Mouse (Mus musculus) liver, embryonic 15.5 days (tissue): ENCODE results near the gene Gimap1. TPM values are rescaled to one million over a fixed set of nuclear protein-coding genes. Genes with fewer than 3 reads are reported as not detected.

Experiments used
- ATAC-seq: fragments of 200-750 bp; cut with Nextera tagmentation; 2 replicates; pipeline ENCODE4 v1.8.0; 2017; ENCODE audit warnings: moderate number of reproducible peaks, mild to moderate bottlenecking, moderate library complexity; ENCODE audit not compliant: insufficient read depth
- H3K27ac ChIP-seq: fragments of 300-500 bp; sonication (generic); replicated peaks from 2 replicates; pipeline ENCODE4 v1.5.1; 2015; ENCODE audit warnings: mild to moderate bottlenecking, inconsistent platforms
- H3K27me3 ChIP-seq: fragments of 300-500 bp; sonication (generic); 2 replicates; pipeline ENCODE4 v1.6.1; 2015; ENCODE audit warnings: mild to moderate bottlenecking, inconsistent platforms
- H3K36me3 ChIP-seq: fragments of 300-500 bp; sonication (generic); replicated peaks from 2 replicates; pipeline ENCODE4 v1.6.1; 2015; ENCODE audit warnings: moderate library complexity, mild to moderate bottlenecking, inconsistent platforms
- H3K4me1 ChIP-seq: fragments of 300-500 bp; sonication (generic); replicated peaks from 2 replicates; pipeline ENCODE4 v1.6.1; 2015; ENCODE audit warnings: inconsistent platforms
- H3K4me2 ChIP-seq: fragments of 300-500 bp; sonication (generic); 2 replicates; pipeline ENCODE4 v1.6.1; 2015; ENCODE audit warnings: moderate library complexity, mild to moderate bottlenecking, inconsistent platforms
- H3K4me3 ChIP-seq: fragments of 300-500 bp; sonication (generic); replicated peaks from 2 replicates; pipeline ENCODE4 v1.5.1; 2015; ENCODE audit warnings: mild to moderate bottlenecking, inconsistent platforms
- H3K9ac ChIP-seq: fragments of 300-500 bp; sonication (generic); 2 replicates; pipeline ENCODE4 v1.6.1; 2015; ENCODE audit warnings: moderate library complexity, mild to moderate bottlenecking, inconsistent platforms
- H3K9me3 ChIP-seq: fragments of 300-500 bp; sonication (generic); replicated peaks from 2 replicates; pipeline ENCODE4 v1.6.1; 2016; ENCODE audit warnings: inconsistent platforms
- WGBS: fragments of 180-500 bp; shearing (Covaris S2); methylation state at CpG from one replicate; pipeline ENCODE4 v1.1.7; 2015; ENCODE audit warnings: mixed read lengths; ENCODE audit not compliant: insufficient replicate concordance; 5-methylcytosine and 5-hydroxymethylcytosine counted together
- polyA plus RNA-seq: library from polyadenylated mRNA; unstranded; fragments of >200 nt; fragmentation: Nextera tagmentation; extraction: Ambion mirVana; gene quantifications from 2 replicates; pipeline ENCODE4 v1.2.1, GENCODE M21; 2015

Gene Gimap1
- 5.4 and 6.8 TPM in 2 replicates for polyA plus RNA-seq

DNA sequence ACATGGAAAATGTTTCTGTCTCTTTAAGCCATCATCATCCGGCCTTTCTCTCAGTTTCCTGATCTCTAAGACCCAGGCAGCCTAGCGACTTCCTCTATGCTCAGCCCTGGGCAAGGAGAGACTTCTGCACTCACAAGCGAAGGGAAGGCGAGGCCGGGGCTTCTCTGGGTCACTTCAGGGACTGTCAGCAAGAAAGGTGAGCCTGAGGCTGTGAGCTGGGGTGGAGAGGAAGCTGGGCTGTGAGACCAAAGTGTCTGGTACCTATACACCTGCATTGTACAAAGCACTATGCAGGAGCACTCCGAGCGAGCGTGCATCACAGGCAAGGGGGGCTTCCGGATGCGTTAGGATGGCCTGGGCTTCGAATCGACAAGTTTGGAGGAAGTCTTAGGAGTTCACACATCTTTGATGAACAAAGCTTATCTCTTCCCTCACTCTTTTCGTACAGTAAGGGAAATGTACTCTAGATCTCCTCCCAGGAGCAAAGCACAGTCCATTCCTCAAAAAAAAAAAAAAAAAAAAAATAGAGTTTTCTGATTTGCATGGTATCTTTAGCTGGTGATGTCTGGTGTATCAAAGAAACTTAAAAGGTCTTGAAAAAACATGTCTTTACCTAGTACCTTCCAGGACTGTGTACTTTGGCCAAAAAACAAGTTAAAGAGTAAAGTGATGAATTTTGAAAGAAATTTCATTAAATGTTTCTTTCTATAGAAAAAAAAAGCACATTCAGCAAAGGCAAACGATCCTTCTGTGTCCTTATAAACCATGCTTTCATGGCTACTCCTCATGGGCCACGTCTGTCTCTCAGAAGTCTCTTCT is at the start of gene Gimap1:
TSS of gene Gimap1 (plus strand) at position 94 of the 819 bp plus-strand sequence.
- no peak within 1 kb of the TSS for H3K27ac ChIP-seq
- H3K36me3 ChIP-seq: no peaks in the 10 kb centered on the region
- no peak for ATAC-seq
- H3K4me3 ChIP-seq: peak within 1 kb of the TSS; percentile 29
- WGBS: 11% methylated on average over 15 of the region's 15 CpGs
- no peaks in the 10 kb centered on the region for H3K9me3 ChIP-seq
- H3K27me3 ChIP-seq: 0 out of 2 replicates have a peak, but pooled peaks cover 3% of the 10 kb centered on the region
- peak within 1 kb of the TSS; percentile 32; the same call in 1 of the 2 replicates for H3K4me2 ChIP-seq
- peaks cover 21% of the 10 kb centered on the region for H3K4me1 ChIP-seq
- H3K9ac ChIP-seq: no peak within 1 kb of the TSS

DNA sequence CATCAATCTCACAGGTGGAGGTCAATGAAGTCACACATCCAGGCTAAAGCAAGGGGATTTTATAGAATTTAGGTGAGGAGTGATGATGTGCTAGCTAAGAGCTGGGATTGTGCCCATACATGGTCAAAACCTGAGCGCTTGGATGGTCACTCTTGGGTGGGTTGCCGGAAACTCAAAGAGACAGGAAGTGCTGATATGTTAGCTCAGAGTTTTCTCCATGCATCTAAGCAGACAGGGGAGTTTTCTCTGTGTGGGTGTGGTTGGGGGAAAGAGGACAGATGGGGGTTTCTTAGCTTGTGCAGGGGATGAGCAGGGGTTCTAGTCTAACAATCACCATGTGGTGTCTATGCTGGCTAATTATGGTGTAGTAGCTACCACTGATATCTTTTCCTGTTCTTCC is 49.5 kb upstream of the Gimap1 start:
- no peak overlapping the region for H3K4me3 ChIP-seq
- no peaks in the 10 kb centered on the region for H3K4me1 ChIP-seq
- no peak overlapping the region for H3K4me2 ChIP-seq
- no peaks in the 10 kb centered on the region for H3K9me3 ChIP-seq
- no peaks in the 10 kb centered on the region for H3K27me3 ChIP-seq
- H3K27ac ChIP-seq: no peak overlapping the region
- no peak for ATAC-seq
- 50% methylated on average over 2 of the region's 2 CpGs for WGBS
- no peak overlapping the region for H3K9ac ChIP-seq
- no peaks in the 10 kb centered on the region for H3K36me3 ChIP-seq

DNA sequence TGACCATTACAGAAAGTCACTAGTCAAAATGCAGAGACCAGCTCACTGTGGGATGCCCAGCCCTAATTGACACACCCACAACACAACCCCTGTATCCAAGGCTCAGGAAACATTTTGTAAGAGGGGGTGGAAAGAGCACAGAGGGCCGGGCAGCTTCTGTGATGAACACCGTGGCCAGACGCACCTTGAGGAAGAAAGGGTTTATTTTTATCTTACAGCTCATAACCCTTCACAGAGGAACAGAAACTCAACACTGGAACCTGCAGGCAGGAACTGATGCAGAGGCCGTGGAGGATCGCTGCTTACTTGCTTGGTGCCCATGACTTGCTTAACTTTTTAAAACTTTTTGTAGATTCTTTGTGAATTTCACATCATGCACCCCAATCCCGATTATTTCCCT is 45.9 kb upstream of the Gimap1 start:
- no peak overlapping the region for H3K9ac ChIP-seq
- H3K36me3 ChIP-seq: no peaks in the 10 kb centered on the region
- H3K4me2 ChIP-seq: no peak overlapping the region
- H3K4me1 ChIP-seq: no peaks in the 10 kb centered on the region
- H3K9me3 ChIP-seq: no peaks in the 10 kb centered on the region
- 54% methylated on average over 6 of the region's 6 CpGs for WGBS
- no peak overlapping the region for H3K27ac ChIP-seq
- H3K27me3 ChIP-seq: no peaks in the 10 kb centered on the region
- H3K4me3 ChIP-seq: no peak overlapping the region
- ATAC-seq: no peak

DNA sequence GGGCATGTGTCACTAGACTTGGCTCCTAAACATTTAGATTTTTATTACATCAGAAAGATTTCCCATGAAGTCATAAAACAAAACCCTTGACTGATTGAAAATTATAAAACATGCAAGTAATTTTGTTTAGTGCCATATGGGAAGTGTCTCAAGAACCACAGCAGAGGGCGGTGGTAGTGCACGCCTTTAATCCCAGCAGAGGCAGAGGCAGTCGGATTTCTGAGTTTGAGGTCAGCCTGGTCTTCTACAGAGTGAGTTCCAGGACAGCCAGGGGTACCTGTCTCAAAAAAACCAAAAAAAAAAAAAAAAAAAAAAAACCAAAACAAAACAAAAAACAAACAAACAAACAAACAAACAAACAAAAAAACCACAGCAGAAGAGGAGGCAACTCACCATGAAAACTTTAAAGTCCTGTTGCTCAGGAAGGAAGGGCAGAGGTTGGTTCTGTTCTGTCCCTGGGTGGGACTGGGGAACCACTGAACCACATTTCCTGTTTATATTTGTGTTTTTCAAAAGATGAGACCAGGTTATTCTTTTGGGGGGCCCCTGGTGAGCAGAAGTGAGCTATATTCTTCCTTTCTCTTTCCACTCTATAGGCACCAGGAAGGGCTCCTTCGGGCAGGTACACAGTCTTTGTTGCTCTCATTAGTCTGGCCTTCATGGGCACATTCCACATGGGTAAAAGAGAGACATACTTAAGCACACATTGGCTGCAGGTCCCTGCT is 41.9 kb upstream of the Gimap1 start:
- Histone ChIP-seq H3K9me3 (no peaks in the 10 kb centered on the region), H3K27me3 (no peaks in the 10 kb centered on the region), H3K9ac (no peak overlapping the region), H3K4me3 (no peak overlapping the region), H3K36me3 (no peaks in the 10 kb centered on the region), H3K4me2 (no peak overlapping the region), H3K4me1 (no peaks in the 10 kb centered on the region), H3K27ac (no peak overlapping the region)
- WGBS: 61% methylated on average over 4 of the region's 4 CpGs
- ATAC-seq: no peak

DNA sequence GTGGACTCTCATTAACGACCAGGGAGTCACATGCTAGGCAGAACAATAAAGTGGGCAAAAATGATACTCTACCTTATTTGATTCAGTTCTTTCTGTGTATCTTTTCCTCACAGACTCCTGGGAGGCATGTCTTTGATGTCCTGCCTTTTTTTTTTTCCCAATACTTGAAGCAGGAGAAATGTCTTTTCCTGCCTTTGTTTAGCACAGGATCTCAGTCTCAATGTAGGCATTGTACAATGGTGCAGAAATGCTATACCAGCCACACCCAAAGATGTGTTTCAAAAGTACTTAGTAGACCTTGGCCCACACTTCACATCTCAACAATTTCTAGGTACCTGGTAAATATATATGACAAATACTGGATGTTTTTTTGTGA is 41.3 kb upstream of the Gimap1 start:
- no peak overlapping the region for H3K9ac ChIP-seq
- 18% methylated on average over 1 of the region's 1 CpGs for WGBS
- H3K27me3 ChIP-seq: no peaks in the 10 kb centered on the region
- no peak for ATAC-seq
- H3K36me3 ChIP-seq: no peaks in the 10 kb centered on the region
- H3K9me3 ChIP-seq: no peaks in the 10 kb centered on the region
- no peak overlapping the region for H3K27ac ChIP-seq
- no peaks in the 10 kb centered on the region for H3K4me1 ChIP-seq
- H3K4me3 ChIP-seq: no peak overlapping the region
- H3K4me2 ChIP-seq: no peak overlapping the region

DNA sequence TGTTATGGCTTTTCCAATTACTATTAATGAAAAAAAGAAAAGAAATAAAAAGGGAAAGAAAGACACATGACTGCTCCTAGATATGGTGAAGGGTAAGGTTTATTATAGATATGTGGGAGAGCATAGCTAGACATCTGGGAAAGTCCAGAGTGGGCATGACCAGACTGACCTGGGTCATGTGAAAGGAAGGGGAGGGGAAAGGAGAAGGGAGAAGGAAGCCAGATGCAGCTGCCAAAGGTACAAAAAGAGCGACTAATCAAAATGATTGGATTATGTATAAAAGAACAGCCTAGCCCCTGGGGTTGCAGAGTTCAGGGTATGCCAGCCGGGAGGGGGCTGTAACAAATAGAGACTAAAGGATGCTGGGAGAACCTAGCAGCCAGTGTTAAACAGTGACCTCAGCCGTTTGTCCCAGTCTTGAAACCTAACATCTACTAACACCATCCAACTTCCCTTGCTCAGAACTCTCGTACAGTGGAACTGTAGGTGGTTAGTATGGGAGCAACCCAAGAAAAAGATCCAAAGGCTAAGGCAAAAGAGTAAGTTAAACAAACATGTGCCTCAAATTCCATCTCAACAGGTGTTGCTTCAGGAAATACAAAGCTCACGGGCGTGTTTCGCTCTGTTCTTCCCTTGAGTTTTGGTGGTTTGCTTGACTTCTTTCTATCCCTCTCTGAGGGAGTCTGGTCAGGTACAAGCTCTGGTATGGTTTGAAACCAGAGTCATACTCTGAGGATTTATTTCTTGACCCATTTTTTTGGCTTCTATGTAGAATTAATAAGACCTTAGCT is 40.6 kb upstream of the Gimap1 start:
- H3K9me3 ChIP-seq: no peaks in the 10 kb centered on the region
- WGBS: 52% methylated on average over 7 of the region's 7 CpGs
- H3K36me3 ChIP-seq: no peaks in the 10 kb centered on the region
- no peak for ATAC-seq
- no peaks in the 10 kb centered on the region for H3K4me1 ChIP-seq
- no peak overlapping the region for H3K4me2 ChIP-seq
- no peak overlapping the region for H3K27ac ChIP-seq
- no peak overlapping the region for H3K9ac ChIP-seq
- H3K4me3 ChIP-seq: no peak overlapping the region
- no peaks in the 10 kb centered on the region for H3K27me3 ChIP-seq

DNA sequence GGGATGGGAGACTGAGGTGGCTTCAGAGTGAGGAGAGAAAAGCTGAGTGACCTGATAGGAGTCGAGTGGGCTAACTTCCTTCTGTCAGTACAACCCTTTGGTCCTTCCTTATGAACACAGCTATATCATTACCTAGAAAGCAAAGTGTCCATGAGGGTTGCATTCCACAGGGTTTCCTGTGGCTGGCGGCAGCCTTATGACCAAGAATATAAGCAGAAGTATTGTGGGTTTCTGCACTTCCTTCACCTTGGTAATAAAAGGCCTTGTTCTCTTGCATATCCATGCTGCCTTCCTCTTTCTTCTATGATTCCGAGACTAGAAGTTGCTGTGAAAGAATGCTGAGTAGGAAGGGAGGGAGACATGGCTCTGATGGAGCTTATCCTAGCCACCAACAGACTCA is 40.0 kb upstream of the Gimap1 start:
- H3K4me1 ChIP-seq: no peaks in the 10 kb centered on the region
- no peak for ATAC-seq
- H3K27me3 ChIP-seq: no peaks in the 10 kb centered on the region
- H3K4me2 ChIP-seq: no peak overlapping the region
- no peaks in the 10 kb centered on the region for H3K36me3 ChIP-seq
- WGBS: 16% methylated on average over 3 of the region's 3 CpGs
- H3K27ac ChIP-seq: no peak overlapping the region
- H3K9ac ChIP-seq: no peak overlapping the region
- H3K9me3 ChIP-seq: no peaks in the 10 kb centered on the region
- no peak overlapping the region for H3K4me3 ChIP-seq

DNA sequence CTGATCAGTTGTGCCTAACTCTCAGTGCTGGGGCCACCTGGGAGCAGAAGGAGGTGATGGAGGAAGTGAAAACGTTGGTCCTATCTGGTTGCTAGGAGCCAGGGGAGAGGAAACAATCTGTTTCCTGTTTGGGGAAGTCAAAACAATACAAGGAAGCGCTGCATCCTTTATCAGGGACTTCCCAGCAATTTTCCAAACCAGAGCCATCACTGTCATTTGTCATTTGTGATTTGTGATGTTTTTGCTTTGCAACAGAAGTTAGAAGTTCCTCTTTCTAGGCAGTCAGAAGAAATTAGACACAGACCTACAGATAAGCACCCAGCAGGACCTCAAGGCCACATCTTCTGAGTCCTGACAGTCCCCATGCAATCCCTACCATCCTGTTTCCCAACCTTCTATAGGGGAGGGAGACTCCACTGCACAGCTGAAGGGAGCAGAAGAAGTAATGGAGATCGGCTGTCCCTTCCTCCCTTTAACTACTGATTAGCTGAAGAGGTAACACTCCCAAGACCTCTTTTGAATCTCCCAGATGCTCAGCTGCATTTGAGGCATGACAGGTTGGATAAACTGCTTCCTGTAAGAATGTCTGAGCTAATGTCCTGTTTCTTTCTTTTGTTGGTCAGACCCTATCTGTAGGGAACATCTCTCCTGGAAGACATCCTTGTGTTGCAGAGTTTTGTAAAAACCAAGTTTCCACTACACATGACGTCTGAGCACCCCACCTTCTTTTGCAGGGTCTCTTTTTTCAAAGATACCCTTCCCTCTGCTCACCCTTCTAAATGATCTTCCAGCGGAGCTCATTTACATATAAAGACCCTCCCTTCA is 38.4 kb upstream of the Gimap1 start:
- H3K27ac ChIP-seq: no peak overlapping the region
- no peaks in the 10 kb centered on the region for H3K4me1 ChIP-seq
- no peak overlapping the region for H3K4me2 ChIP-seq
- no peak overlapping the region for H3K9ac ChIP-seq
- peak; percentile 51 for ATAC-seq
- H3K4me3 ChIP-seq: no peak overlapping the region
- WGBS: 13% methylated on average over 5 of the region's 5 CpGs
- H3K9me3 ChIP-seq: no peaks in the 10 kb centered on the region
- no peaks in the 10 kb centered on the region for H3K27me3 ChIP-seq
- H3K36me3 ChIP-seq: no peaks in the 10 kb centered on the region

DNA sequence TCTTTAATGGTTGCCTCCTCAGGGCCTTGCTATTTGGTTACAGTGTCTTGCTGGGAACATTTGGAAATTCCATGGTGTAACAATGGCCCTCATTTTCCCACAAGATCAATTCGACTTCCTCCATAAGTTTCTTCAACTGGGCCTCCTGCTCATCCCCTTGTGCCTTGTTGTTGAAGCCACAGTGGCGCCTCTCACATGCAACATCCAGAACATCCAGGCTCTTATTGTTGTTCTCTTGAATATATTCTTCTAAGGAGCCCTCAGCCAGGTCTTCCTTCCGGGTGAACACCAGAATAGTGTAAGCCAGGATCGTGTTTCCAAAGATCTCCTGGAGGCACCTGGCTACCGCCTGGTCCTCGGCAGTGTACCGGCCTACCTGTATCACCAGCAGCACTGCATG is 36.7 kb upstream of the Gimap1 start:
- no peak for ATAC-seq
- no peak overlapping the region for H3K9ac ChIP-seq
- H3K9me3 ChIP-seq: no peaks in the 10 kb centered on the region
- H3K4me2 ChIP-seq: no peak overlapping the region
- no peak overlapping the region for H3K4me3 ChIP-seq
- H3K27ac ChIP-seq: no peak overlapping the region
- no peaks in the 10 kb centered on the region for H3K27me3 ChIP-seq
- 67% methylated on average over 7 of the region's 7 CpGs for WGBS
- no peaks in the 10 kb centered on the region for H3K4me1 ChIP-seq
- H3K36me3 ChIP-seq: no peaks in the 10 kb centered on the region

DNA sequence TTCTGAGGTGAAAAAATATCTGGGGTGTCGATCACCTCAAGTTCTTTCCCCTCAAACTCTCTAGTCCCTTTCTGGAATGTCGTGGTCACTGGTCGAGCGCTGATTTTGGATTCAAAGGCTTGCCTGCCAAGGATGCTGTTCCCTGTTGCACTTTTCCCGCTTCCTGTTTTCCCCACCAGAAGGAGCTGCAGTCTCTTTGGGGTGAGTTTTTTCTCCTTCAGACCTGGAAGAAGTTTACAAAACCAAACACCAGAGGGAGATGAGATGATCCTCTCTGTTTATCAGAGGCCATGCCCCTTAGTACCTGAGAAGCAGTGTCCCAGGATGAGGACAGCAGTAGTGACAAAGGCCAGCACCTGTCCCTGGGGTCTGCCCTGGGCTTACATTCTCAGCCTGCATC is 36.3 kb upstream of the Gimap1 start:
- no peaks in the 10 kb centered on the region for H3K36me3 ChIP-seq
- H3K9ac ChIP-seq: no peak overlapping the region
- H3K4me2 ChIP-seq: no peak overlapping the region
- H3K4me3 ChIP-seq: no peak overlapping the region
- H3K4me1 ChIP-seq: no peaks in the 10 kb centered on the region
- WGBS: 71% methylated on average over 5 of the region's 5 CpGs
- no peaks in the 10 kb centered on the region for H3K9me3 ChIP-seq
- no peak for ATAC-seq
- no peaks in the 10 kb centered on the region for H3K27me3 ChIP-seq
- no peak overlapping the region for H3K27ac ChIP-seq
